Mouse (Mus musculus): Measurements from ENCODE around the gene Gpr137. TPM values are rescaled to one million over a fixed set of nuclear protein-coding genes. Genes with fewer than 3 reads are reported as not detected.
"Not testable (repeated sequence)": the region's sequence is repeated elsewhere in the genome, so short reads cannot be mapped to it uniquely, and the experiment has no call there.

Gpr137 gene
- 56.0 and 60.4 TPM in 2 replicates for polyA plus RNA-seq (2014; fragmentation: Nextera tagmentation; extraction: Ambion mirVana)

DNA sequence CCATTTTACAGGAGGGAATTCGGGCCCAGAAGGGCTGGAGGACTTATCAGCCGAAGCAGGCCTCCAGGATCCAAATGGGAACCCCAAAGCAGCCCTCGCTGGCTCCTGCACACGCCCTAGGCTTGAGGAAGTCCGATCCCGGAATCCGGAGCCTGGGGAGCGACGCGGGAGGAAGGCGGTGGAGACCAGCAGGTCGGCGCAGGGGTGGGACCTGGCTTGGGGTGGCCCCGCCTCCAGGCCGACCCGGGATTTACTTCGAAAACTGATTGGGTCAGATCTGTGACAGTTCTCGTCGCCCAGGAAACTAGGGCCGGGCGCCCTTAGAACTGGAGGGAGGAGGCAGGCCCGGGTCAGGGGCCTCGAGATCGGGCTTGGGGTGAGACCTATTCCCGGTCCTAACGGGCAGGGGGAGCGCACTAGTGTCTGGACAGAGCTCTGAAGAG, at the start of gene Gpr137:
Gene Gpr137, minus strand, starts transcription at position 232 of the 443 bp plus-strand sequence.
- Histone ChIP-seq H3K27ac (replicated peaks; ENCODE audit: low read depth, low read length) (peak within 1 kb of the TSS; percentile 94), H3K4me1 (ENCODE audit: control insufficient read depth, insufficient read depth, low read length) (peaks cover 26% of the 10 kb centered on the region), H3K36me3 (ENCODE audit: control insufficient read depth, insufficient read depth, low read length) (peaks cover 17% of the 10 kb centered on the region), H3K27me3 (ENCODE audit: control insufficient read depth, insufficient read depth, low read length) (no peaks in the 10 kb centered on the region), H3K9me3 (ENCODE audit: control insufficient read depth, low read length) (no peaks in the 10 kb centered on the region), H3K4me3 (replicated peaks; ENCODE audit: low read depth, low read length) (peak within 1 kb of the TSS; percentile 85), H3K4me2 (ENCODE audit: low read length) (peak within 1 kb of the TSS; percentile 99), H3K9ac (replicated peaks; ENCODE audit: low read length) (peak within 1 kb of the TSS; percentile 92)
- WGBS: under 1% methylated on average over 27 of the region's 27 CpGs
- peak; percentile 92 for DNase-seq
- peak; percentile 84 for ATAC-seq (ENCODE audit: low FRiP score, low TSS enrichment)

DNA sequence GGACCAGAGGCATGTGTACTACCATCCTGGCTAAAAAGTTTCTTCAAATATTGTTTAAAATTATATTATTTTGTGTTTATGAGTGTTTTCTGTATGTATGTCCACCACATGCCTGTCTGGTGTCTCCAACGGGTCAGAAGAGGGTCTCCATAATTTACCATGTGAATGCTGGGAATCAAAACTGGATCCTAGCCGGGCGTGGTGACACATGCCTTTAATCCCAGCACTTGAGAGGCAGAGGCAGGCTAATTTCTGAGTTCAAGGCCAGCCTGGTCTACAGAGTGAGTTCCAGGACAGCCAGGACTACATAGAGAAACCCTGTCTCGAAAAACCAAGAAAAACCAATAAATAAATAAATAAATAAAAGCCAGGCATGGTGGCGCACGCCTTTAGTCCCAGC, 48.9 kb upstream of the Gpr137 start:
- WGBS: 92% methylated on average over 6 of the region's 6 CpGs

DNA sequence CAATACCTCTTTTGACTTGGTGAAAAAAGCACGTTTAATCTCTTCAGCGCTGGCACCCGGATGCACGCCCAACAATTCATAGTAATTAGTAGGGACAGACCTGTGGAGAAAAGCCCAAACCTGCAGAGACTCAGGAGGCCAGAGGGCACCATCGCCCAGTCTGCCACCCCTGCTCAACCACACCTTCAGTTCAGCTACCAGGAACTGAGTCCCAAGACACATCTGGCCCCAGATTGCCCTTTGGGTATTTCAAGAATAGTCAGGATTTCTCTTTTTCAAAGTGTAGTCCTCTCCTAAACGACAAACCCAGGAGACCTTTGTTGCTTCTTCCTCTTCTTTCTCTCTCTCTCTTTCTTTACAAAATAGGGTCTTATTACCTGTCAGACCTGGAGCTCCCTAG, 48.4 kb upstream of the Gpr137 start:
- 92% methylated on average over 6 of the region's 6 CpGs for WGBS
- Histone ChIP-seq H3K4me2 (ENCODE audit: low read length) (no peak overlapping the region), H3K9ac (replicated peaks; ENCODE audit: low read length) (no peak overlapping the region), H3K4me3 (replicated peaks; ENCODE audit: low read depth, low read length) (no peak overlapping the region), H3K9me3 (ENCODE audit: control insufficient read depth, low read length) (no peaks in the 10 kb centered on the region), H3K36me3 (ENCODE audit: control insufficient read depth, insufficient read depth, low read length) (no peaks in the 10 kb centered on the region), H3K4me1 (ENCODE audit: control insufficient read depth, insufficient read depth, low read length) (peaks cover 40% of the 10 kb centered on the region), H3K27me3 (ENCODE audit: control insufficient read depth, insufficient read depth, low read length) (no peaks in the 10 kb centered on the region), H3K27ac (replicated peaks; ENCODE audit: low read depth, low read length) (no peak overlapping the region)
- DNase-seq (no peak), ATAC-seq (ENCODE audit: low FRiP score, low TSS enrichment) (no peak)

More for the DNA sequence above, 48.9 kb upstream of the Gpr137 start:
- not testable (repeated sequence) for ATAC-seq (ENCODE audit: low FRiP score, low TSS enrichment); H3K4me2 ChIP-seq (ENCODE audit: low read length); H3K27me3 ChIP-seq (ENCODE audit: control insufficient read depth, insufficient read depth, low read length); H3K27ac ChIP-seq (replicated peaks; ENCODE audit: low read depth, low read length); H3K4me3 ChIP-seq (replicated peaks; ENCODE audit: low read depth, low read length); DNase-seq; H3K36me3 ChIP-seq (ENCODE audit: control insufficient read depth, insufficient read depth, low read length); H3K9me3 ChIP-seq (ENCODE audit: control insufficient read depth, low read length); H3K9ac ChIP-seq (replicated peaks; ENCODE audit: low read length)
- peaks cover 40% of the 10 kb centered on the region for H3K4me1 ChIP-seq (ENCODE audit: control insufficient read depth, insufficient read depth, low read length)

DNA sequence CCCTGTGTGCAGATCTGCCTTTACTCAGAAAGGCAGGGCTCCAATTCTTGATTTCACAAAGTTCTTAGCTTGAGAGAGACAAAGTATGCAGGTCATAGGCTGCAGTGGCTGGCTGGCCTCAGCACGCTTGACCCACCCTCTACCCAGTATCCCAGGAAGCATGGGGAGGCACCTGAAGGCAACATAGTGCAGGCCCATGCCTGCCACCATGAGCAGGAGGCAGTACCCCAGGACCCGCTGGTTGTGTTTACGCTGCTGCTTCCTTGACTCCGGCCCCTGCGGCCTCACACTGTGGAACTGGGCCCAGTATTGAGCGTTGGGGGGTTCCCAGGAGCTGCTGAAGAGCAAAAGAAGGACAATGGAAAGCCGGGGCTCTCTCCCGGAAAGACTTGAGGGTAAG, 47.0 kb upstream of the Gpr137 start:
- no peak overlapping the region; the same call in 1 of the 2 replicates for H3K9ac ChIP-seq (replicated peaks; ENCODE audit: low read length)
- no peak overlapping the region for H3K4me2 ChIP-seq (ENCODE audit: low read length)
- ATAC-seq (ENCODE audit: low FRiP score, low TSS enrichment) (no peak), DNase-seq (no peak)
- no peak overlapping the region for H3K27ac ChIP-seq (replicated peaks; ENCODE audit: low read depth, low read length)
- 85% methylated on average over 8 of the region's 8 CpGs for WGBS
- no peak overlapping the region for H3K4me3 ChIP-seq (replicated peaks; ENCODE audit: low read depth, low read length)
- no peaks in the 10 kb centered on the region for H3K27me3 ChIP-seq (ENCODE audit: control insufficient read depth, insufficient read depth, low read length)
- H3K9me3 ChIP-seq (ENCODE audit: control insufficient read depth, low read length): no peaks in the 10 kb centered on the region
- H3K36me3 ChIP-seq (ENCODE audit: control insufficient read depth, insufficient read depth, low read length): peaks cover 8% of the 10 kb centered on the region
- H3K4me1 ChIP-seq (ENCODE audit: control insufficient read depth, insufficient read depth, low read length): peaks cover 28% of the 10 kb centered on the region

DNA sequence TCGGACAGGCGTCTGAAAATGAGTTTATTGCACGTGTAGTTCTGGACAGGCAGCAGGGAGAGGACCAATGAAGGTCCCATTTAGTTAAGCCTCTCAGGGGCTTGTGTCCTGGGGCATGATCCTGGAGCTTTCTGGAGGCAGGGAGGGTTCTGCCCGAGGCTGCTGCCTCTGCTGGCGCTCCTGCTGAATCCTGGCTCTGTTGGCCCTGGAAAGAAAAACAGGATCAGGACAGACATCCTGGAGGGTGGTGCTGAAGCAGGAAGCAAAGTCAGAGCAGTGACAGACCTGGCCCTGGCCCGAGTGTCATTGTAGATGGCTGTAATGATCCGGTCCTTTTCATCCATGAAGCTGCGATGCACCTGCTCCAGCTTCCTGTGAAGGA, 45.6 kb upstream of the Gpr137 start:
- peak overlapping the region; percentile 78 for H3K27ac ChIP-seq (replicated peaks; ENCODE audit: low read depth, low read length)
- H3K4me2 ChIP-seq (ENCODE audit: low read length): peak overlapping the region; percentile 92
- DNase-seq (no peak), ATAC-seq (ENCODE audit: low FRiP score, low TSS enrichment) (0 out of 2 replicates have a peak, but pooled peaks have one; percentile 2)
- H3K9ac ChIP-seq (replicated peaks; ENCODE audit: low read length): peak overlapping the region; percentile 88
- H3K27me3 ChIP-seq (ENCODE audit: control insufficient read depth, insufficient read depth, low read length): no peaks in the 10 kb centered on the region
- H3K9me3 ChIP-seq (ENCODE audit: control insufficient read depth, low read length): no peaks in the 10 kb centered on the region
- H3K4me3 ChIP-seq (replicated peaks; ENCODE audit: low read depth, low read length): peak overlapping the region; percentile 65
- H3K4me1 ChIP-seq (ENCODE audit: control insufficient read depth, insufficient read depth, low read length): peaks cover 22% of the 10 kb centered on the region
- peaks cover 13% of the 10 kb centered on the region for H3K36me3 ChIP-seq (ENCODE audit: control insufficient read depth, insufficient read depth, low read length)
- 6% methylated on average over 8 of the region's 8 CpGs for WGBS

DNA sequence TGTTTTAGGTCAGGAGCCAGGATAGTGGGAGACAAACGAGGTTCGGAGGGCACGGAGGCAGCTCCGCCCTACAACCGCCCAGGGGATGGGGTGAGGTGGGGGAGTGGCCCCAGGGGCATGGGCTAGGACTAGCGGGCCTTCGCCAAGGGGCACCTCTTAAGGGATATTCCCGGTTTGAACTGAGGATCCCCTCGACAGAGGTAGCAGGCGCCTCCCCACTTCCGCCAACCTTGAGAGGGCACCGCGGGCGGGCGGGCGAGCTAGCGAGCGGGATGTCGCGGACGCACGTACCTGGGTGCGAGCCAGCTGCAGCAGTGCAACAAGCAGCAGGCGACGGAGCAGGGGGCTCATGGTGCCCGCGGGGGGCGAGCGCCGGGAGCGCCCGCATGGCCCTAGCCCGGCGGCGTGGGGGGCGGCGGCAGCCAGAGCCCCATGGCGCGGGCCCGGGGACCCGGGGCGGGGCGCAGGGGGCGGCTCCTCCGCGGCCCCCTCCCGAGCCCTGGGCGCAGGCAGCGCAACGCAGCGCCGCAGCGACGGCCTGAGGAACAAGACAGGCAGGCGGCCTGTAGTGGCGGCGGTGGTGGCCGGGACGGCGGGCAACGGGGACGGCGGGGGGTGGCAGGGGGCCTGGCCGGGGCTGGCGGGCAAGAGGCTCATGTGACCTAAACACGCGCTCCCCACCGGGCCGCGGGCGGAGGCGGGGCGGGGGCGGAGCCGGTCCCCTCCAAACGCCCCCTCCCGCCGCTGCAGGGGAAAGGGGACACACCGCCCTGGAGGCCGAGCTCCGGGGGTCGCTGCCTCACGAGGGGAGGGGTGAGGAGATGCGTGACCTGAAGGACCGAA, 45.0 kb upstream of the Gpr137 start, which contains the start of gene Vegfb:
Gene Vegfb, minus strand, starts transcription at position 591 of the 843 bp plus-strand sequence.
- peak within 1 kb of the TSS; percentile 78 for H3K27ac ChIP-seq (replicated peaks; ENCODE audit: low read depth, low read length)
- peak within 1 kb of the TSS; percentile 88 for H3K9ac ChIP-seq (replicated peaks; ENCODE audit: low read length)
- no peaks in the 10 kb centered on the region for H3K9me3 ChIP-seq (ENCODE audit: control insufficient read depth, low read length)
- H3K4me1 ChIP-seq (ENCODE audit: control insufficient read depth, insufficient read depth, low read length): peaks cover 20% of the 10 kb centered on the region
- peak; percentile 63 for ATAC-seq (ENCODE audit: low FRiP score, low TSS enrichment)
- WGBS: under 1% methylated on average over 80 of the region's 85 CpGs
- H3K27me3 ChIP-seq (ENCODE audit: control insufficient read depth, insufficient read depth, low read length): no peaks in the 10 kb centered on the region
- peak within 1 kb of the TSS; percentile 65 for H3K4me3 ChIP-seq (replicated peaks; ENCODE audit: low read depth, low read length)
- H3K4me2 ChIP-seq (ENCODE audit: low read length): peak within 1 kb of the TSS; percentile 92
- peak; percentile 73 for DNase-seq
- H3K36me3 ChIP-seq (ENCODE audit: control insufficient read depth, insufficient read depth, low read length): peaks cover 13% of the 10 kb centered on the region

DNA sequence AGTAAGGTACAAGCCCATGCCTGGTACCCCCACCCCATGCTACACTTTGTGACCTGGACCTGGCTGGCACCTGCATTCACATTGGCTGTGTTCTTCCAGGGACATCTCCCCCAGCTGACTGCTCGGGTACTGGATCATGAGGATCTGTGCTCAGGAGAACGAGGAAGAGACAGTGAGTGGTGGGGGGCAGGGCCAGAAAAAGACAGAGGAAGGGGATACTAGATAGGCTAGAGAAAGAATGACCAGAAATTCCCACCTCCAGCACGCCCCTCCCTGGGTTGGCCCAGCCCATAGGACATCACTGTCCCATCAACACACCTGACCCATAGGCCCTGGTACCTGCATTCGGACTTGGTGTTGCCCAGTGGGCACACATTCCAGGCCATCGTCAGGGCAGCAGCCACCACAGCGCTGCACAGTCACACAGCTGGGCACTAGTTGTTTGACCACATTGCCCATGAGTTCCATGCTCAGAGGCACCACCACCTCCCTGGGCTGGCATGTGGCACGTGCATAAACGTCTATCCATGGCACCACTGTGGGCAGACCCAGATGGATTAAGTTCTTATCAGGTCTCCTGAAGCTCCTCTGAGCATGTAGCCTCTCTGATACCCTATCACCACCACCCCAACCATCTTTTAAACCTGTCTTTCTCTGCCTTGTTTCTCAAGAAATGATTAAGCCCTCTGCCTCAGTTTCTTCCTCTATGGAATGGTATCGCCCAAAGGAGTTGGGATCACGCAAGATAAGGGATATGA, 43.9 kb upstream of the Gpr137 start:
- H3K4me1 ChIP-seq (ENCODE audit: control insufficient read depth, insufficient read depth, low read length): peaks cover 17% of the 10 kb centered on the region
- H3K4me2 ChIP-seq (ENCODE audit: low read length): peak overlapping the region; percentile 92
- no peak overlapping the region for H3K27ac ChIP-seq (replicated peaks; ENCODE audit: low read depth, low read length)
- 85% methylated on average over 10 of the region's 10 CpGs for WGBS
- peak overlapping the region; percentile 20; the same call in 1 of the 2 replicates for H3K9ac ChIP-seq (replicated peaks; ENCODE audit: low read length)
- peak overlapping the region; percentile 65; the same call in 1 of the 2 replicates for H3K4me3 ChIP-seq (replicated peaks; ENCODE audit: low read depth, low read length)
- DNase-seq (no peak), ATAC-seq (ENCODE audit: low FRiP score, low TSS enrichment) (no peak)
- H3K36me3 ChIP-seq (ENCODE audit: control insufficient read depth, insufficient read depth, low read length): peaks cover 13% of the 10 kb centered on the region
- no peaks in the 10 kb centered on the region for H3K9me3 ChIP-seq (ENCODE audit: control insufficient read depth, low read length)
- H3K27me3 ChIP-seq (ENCODE audit: control insufficient read depth, insufficient read depth, low read length): no peaks in the 10 kb centered on the region

DNA sequence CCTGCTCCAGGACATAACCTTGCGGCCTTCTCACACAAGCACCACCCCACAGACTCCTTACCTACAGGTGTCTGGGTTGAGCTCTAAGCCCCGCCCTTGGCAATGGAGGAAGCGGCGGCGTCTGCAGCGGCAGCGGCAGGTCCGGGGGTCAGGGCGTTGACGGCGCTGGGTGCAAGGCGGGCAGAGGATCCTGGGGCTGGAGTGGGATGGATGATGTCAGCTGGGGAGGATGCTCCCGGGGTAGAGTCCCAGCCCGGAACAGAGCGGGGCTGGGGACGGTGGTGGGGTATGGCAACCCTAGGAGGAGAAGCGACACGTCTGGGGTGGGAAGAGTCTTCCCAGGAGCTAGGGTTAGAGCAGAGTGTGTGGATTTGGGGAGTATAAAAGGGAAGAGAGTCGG, 43.0 kb upstream of the Gpr137 start:
- WGBS: 90% methylated on average over 19 of the region's 19 CpGs
- Histone ChIP-seq H3K4me3 (replicated peaks; ENCODE audit: low read depth, low read length) (no peak overlapping the region), H3K4me2 (ENCODE audit: low read length) (no peak overlapping the region), H3K27ac (replicated peaks; ENCODE audit: low read depth, low read length) (no peak overlapping the region), H3K9me3 (ENCODE audit: control insufficient read depth, low read length) (no peaks in the 10 kb centered on the region), H3K27me3 (ENCODE audit: control insufficient read depth, insufficient read depth, low read length) (no peaks in the 10 kb centered on the region), H3K36me3 (ENCODE audit: control insufficient read depth, insufficient read depth, low read length) (peaks cover 13% of the 10 kb centered on the region), H3K4me1 (ENCODE audit: control insufficient read depth, insufficient read depth, low read length) (peaks cover 22% of the 10 kb centered on the region), H3K9ac (replicated peaks; ENCODE audit: low read length) (no peak overlapping the region)
- DNase-seq (no peak), ATAC-seq (ENCODE audit: low FRiP score, low TSS enrichment) (no peak)

Measured in midbrain, embryonic 14.5 days (tissue).